In the genomic region with DNA sequence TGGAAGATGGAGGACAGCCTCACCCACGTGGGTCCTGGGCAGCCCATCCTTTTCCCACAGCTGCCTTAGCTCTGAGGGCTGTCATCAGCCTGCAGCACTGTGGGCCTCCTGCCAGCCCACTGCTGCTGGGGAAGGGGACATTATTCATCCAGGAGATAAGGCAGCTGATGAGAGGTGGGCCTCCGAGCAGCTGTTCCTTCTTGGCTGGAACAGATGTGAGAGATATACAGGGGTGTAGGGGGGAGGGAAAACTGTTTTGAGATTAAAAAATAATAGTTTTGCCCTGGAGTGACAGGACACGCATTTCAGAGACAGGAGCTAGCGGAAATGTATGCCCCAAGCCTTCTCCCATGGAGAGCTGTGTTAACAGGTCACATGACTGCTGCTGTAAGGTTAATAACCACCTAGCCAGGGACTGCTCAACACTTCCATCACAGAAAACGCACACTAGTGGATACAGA, we compare ENCODE assay signal across 8 mouse cellular contexts.
DNase-seq lines count a peak whose midpoint lies in the region; ATAC-seq and TF ChIP-seq lines count a peak whose summit lies in the region.

No protein-coding gene starts in this region.

- no peak overlapping the region for H3K9ac ChIP-seq in limb, embryonic 14.5 days (ENCODE audit: low read depth, low read length, severe bottlenecking)
- no peak overlapping the region for H3K9ac ChIP-seq in neural tube, embryonic 15.5 days (replicated peaks)

- WGBS in limb, embryonic 14.5 days = 34% methylated on average over 5 of the region's 5 CpGs
- 46% methylated on average over 5 of the region's 5 CpGs for WGBS in neural tube, embryonic 15.5 days

- H3K27me3 ChIP-seq in limb, embryonic 14.5 days (ENCODE audit: control insufficient read depth, insufficient read depth, low read length) = no peaks in the 10 kb centered on the region
- no peaks in the 10 kb centered on the region for H3K27me3 ChIP-seq in neural tube, embryonic 15.5 days (replicated peaks)

- intact Hi-C loops in heart, postnatal 25 days (cut with DNase I) = no loop called here

- no peak overlapping the region for H3K4me2 ChIP-seq in limb, embryonic 14.5 days (replicated peaks; ENCODE audit: low read depth, low read length, severe bottlenecking)
- H3K4me2 ChIP-seq in neural tube, embryonic 15.5 days = no peak overlapping the region

- H3K9me3 ChIP-seq in limb, embryonic 14.5 days (ENCODE audit: control insufficient read depth, low read length) = no peaks in the 10 kb centered on the region
- H3K9me3 ChIP-seq in neural tube, embryonic 15.5 days (replicated peaks) = no peaks in the 10 kb centered on the region

- peaks cover 34% of the 10 kb centered on the region for H3K4me1 ChIP-seq in limb, embryonic 14.5 days (ENCODE audit: control insufficient read depth, insufficient read depth, low read length)
- H3K4me1 ChIP-seq in neural tube, embryonic 15.5 days = peaks cover 13% of the 10 kb centered on the region

- no peaks in the 10 kb centered on the region for H3K36me3 ChIP-seq in limb, embryonic 14.5 days (ENCODE audit: control insufficient read depth, insufficient read depth, low read length)
- H3K36me3 ChIP-seq in neural tube, embryonic 15.5 days = no peaks in the 10 kb centered on the region

- H3K4me3 ChIP-seq in limb, embryonic 14.5 days (replicated peaks; ENCODE audit: low read length) = no peak overlapping the region
- H3K4me3 ChIP-seq in neural tube, embryonic 15.5 days (replicated peaks) = no peak overlapping the region

- ATAC-seq in limb, embryonic 14.5 days (ENCODE audit: low FRiP score, low read depth) = peak; percentile 84
- peak; percentile 66 for ATAC-seq in neural tube, embryonic 15.5 days (ENCODE audit: low FRiP score)

- DNase-seq in ovary, adult 18-20 months (ENCODE audit: low spot score) = peak; percentile 57
- no peak for DNase-seq in ovary, postnatal 14 days (ENCODE audit: low spot score)
- peak; percentile 51 for DNase-seq in heart, postnatal 25 days (ENCODE audit: low spot score)
- peak; percentile 79 for DNase-seq in limb, embryonic 14.5 days (ENCODE audit: low spot score)
- no peak for DNase-seq in cerebellum, adult 9-10 months
- DNase-seq in gastrocnemius, adult 8-10 months (ENCODE audit: low spot score in 2 of 2) = no peak
- DNase-seq in layer of hippocampus, adult 9-11 months = no peak

- TF ChIP-seq POLR2A in limb, embryonic 14.5 days (IDR thresholded peaks at IDR 0.05; ENCODE audit: borderline replicate concordance, extremely low read depth, insufficient read depth, insufficient read length) = no peak

- H3K27ac ChIP-seq in limb, embryonic 14.5 days (replicated peaks; ENCODE audit: low read depth, low read length) = no peak overlapping the region
- peak overlapping the region; percentile 41; the same call in 1 of the 2 replicates for H3K27ac ChIP-seq in neural tube, embryonic 15.5 days (replicated peaks)

Comparison
In these comparisons a context has a peak if more than half of its experiments do, and no peak if none do; other contexts are left out.
1. DNase-seq: peak in ovary, adult 18-20 months (single experiment), heart, postnatal 25 days (single experiment) and limb, embryonic 14.5 days (single experiment); none in ovary, postnatal 14 days (single experiment), cerebellum, adult 9-10 months (single experiment), gastrocnemius, adult 8-10 months (0 of 2) and layer of hippocampus, adult 9-11 months (single experiment).